Mouse (Mus musculus) left cerebral cortex, adult 8-10 months (tissue): ENCODE data around the gene Wdr77. TPM values are rescaled to one million over a fixed set of nuclear protein-coding genes. Genes with fewer than 3 reads are reported as not detected.
"Not testable (repeated sequence)": the region's sequence is repeated elsewhere in the genome, so short reads cannot be mapped to it uniquely, and the experiment has no call there.

Experiments
- DNase-seq, 2 experiments: peaks; one replicate each; pipeline ENCODE4 v3.0.0; 2022; ENCODE audit warnings: low spot score in 2 of 2
- total RNA-seq, 4 experiments: library from RNA; stranded (reverse); gene quantifications; 2 replicates each; pipeline ENCODE4 v1.2.4; 2022

Wdr77 gene
- 10 to 100 TPM; 45.0 to 54.3 (median 52.6) TPM for total RNA-seq

DNA sequence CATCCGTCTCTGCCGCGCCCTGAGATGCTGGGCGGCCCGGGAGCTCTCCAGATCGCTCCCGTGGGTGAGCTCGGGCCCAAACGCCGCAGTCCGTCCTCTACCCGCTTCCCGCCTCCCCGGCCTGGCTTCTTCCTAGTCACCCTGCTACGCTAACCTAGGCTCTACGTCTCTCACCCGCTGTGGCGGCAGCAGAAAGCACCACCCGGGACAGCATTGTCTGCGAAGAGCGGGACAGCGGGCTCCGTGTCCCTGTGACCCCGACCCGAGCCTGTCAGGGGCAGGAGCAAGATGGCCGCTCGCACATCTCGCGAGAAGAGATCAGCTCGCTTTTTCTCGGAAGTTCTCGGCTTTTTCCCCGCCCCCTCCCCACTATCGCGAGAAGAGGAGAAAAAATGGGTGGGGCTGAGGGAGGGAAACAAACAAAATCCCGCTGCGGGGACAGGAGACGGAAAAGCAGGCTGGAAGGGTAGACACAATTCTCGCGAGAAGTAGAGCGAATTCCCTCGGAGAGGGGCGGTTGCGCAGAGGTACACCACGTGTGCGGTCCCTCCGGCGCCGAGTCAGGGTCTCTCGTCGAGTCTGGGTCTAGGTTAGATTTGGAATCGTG lies at the start of gene Wdr77:
Gene Wdr77 (plus strand): TSS at position 396 of the 607 bp plus-strand sequence.
- peak; percentile 93 to 95 for DNase-seq

- no peak for DNase-seq
Observed at GRCm38 (mm10) chr3:105910519-105911190, 48.5 kb upstream of the Wdr77 start.

- DNase-seq, result no peak
Observed at GRCm38 (mm10) chr3:105912097-105912880, 46.9 kb upstream of the Wdr77 start.

GRCm38 (mm10) chr3:105913839-105914681 lies 45.1 kb upstream of the Wdr77 start:
- no peak for DNase-seq

- DNase-seq, result no peak
Observed at GRCm38 (mm10) chr3:105915281-105915680, 43.9 kb upstream of the Wdr77 start.

DNA sequence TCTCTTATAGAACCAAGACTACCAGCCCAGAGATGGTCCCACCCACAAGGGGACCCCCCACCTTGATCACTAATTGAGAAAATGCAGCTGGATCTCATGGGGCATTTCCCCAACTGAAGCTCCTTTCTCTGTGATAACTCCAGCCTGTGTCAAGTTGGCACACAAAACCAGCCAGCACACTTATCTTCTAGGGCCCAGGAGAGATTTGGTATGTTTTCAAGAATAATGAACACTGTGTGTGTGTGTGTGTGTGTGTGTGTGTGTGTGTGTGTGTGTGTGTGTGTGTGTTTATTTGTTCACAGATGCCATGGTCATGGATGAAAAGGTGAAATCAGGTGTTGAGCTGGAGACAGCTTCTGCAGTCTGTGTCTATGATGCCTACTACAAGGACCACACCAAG lies 42.7 kb upstream of the Wdr77 start:
- DNase-seq, result not testable (repeated sequence)

- DNase-seq, result no peak
Observed at GRCm38 (mm10) chr3:105917656-105918354, 41.4 kb upstream of the Wdr77 start.

GRCm38 (mm10) chr3:105918355-105918745 lies 40.8 kb upstream of the Wdr77 start:
- no peak for DNase-seq

DNA sequence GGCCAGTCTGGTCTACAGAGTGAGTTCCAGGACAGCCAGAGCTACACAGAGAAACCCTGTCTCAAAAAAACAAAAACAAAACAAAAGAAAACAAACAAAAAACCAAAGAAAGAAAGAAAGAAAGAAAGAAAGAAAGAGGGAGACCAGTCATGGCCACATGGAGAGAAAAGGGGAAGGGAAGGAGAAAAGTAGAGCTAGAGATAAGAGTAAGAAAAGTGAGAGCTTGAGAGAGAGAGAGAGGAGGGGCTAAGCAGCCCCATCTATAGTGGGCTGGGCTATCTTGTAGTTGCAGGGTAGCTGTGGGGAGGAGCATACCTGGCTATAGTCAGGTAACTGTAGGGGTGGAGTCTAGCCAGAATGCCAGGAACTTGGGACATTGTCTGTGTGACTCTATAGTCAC lies 38.4 kb upstream of the Wdr77 start:
- DNase-seq, result not testable (repeated sequence)

DNA sequence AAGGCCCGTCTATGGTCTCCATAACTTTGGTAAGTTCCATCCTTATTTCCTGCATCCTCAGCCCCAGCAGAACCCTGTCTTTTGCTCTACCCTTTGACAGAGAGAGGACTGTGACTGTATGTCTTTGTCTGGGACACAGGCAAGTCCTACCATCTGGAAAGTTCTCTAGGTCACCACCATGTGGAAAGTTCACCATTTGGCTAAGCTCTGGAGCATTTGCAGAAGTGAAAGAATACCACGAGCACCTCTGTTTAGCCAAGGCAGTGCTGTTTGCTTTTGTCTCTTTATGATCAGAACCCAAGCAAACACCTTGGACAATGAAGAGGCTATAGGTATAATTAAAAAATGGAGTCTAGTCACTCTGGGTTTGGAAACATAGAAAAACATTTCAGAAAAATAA lies 37.2 kb upstream of the Wdr77 start:
- no peak for DNase-seq

- no peak for DNase-seq
Observed at GRCm38 (mm10) chr3:105924616-105925015, 34.6 kb upstream of the Wdr77 start.

- no peak for DNase-seq
Observed at GRCm38 (mm10) chr3:105927561-105928194, 31.5 kb upstream of the Wdr77 start.

- DNase-seq, result no peak
Observed at GRCm38 (mm10) chr3:105928195-105928569, 31.0 kb upstream of the Wdr77 start.

DNA sequence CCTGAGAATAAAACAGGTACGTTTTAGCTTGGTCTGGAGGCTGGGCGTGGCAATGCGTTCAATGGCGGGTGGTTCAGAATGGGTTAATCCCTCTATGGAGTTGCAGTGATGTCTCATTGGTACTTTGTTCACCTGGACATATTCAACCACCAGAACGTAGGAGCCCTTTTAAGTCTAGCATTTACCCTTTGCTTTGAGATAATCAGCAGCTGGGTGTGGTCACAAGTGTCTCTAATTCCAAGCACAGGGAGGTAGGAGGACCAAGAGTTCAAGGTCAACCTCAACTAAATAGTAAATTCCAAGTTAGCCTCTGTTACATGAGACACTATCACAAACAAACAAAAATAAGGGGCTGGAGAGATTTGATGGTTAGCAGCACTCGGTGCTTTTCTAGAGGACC lies 30.4 kb upstream of the Wdr77 start:
- no peak for DNase-seq

GRCm38 (mm10) chr3:105929821-105930220 lies 29.3 kb upstream of the Wdr77 start:
- no peak for DNase-seq

- DNase-seq, result no peak
Observed at GRCm38 (mm10) chr3:105931095-105931494, 28.1 kb upstream of the Wdr77 start.

DNA sequence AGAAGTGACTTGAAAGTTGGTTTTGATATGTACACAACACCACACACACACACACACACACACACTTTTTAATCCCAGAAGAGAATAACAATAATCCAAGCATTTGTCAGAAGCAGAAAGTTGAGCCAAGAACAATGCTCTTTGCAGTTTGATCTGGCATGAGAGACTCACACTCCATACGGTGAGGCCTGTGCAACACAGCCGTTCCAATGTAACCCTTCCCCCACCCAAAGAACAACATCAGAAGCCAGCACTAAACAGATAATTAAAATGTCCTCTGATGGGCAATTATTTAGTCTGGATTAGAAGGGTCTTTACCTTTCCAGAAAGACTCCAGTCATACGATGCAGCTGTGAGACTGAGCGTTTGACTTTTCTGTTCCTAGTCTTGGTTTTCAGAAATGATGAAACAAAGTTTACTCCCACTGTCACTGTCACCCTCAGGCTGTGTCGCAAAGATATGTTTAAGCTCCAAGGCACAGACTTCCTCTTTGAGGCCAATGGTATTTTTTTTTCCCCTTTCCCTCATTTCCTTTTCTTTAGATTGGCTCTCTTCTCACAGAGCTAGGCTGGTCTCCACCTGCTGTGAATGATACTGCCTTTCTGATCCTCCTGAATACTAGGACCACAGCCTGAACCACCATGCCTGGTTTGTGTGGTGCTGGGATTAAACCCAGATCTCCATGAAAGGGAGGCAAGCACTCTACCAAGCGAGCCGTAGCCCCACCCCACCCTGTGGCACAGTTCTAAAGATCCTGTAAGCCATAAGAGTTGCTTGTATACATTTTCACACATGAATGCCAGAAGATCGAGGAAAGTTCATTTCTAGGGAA lies 26.7 kb upstream of the Wdr77 start, which contains the start of gene I830077J02Rik:
Gene I830077J02Rik (minus strand): TSS at position 425 of the 832 bp plus-strand sequence.
- no peak for DNase-seq

DNA sequence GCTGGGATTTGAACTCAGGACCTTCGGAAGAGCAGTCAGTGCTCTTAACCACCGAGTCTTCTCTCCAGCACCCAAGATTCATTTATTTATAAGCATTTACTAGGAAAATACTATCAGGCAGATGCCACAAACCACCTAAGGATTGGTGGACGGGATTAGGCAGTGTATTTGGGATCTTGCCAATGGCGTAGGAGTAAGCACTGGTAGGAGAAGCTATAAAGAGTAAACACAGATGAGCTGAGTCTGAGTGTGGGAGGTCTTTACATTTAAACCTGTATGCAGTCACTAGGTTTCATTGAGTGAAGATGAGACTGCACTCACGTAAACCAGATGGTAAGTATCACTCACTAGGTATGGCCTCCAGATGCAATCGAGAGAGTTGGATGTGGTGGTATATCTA lies 25.2 kb upstream of the Wdr77 start:
- peak in 1 of 2 experiments; percentile 17 for DNase-seq

DNA sequence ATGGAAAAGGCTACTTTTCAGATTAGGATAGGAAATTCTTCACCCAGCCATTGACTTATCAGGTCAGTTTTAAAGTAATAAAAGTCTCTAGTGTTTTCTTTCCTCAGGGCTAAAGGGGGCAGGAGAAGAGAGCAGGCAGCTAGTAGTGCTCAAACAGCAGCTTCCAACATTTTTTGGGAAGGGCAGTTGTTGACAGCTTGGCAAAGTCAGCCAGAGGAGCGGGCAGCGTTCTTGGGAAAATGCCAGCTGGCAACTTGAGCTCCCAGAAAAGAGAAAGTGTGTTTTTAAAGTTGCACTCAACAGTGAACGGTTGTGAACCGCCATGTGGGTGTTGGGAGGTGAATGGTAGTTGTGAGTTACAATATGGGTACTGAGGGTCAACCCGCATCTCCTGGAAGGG lies 24.1 kb upstream of the Wdr77 start:
- no peak for DNase-seq
